Mouse (Mus musculus): ENCODE data around the gene Epb41l4b. TPM values are rescaled to one million over a fixed set of nuclear protein-coding genes. Genes with fewer than 3 reads are reported as not detected.
A peak's percentile ranks its signal among the peaks of the same experiment; 100 is the strongest.

Gene Epb41l4b
- polyA plus RNA-seq, 1 experiment from 2014 or later, result 3.1 TPM

DNA sequence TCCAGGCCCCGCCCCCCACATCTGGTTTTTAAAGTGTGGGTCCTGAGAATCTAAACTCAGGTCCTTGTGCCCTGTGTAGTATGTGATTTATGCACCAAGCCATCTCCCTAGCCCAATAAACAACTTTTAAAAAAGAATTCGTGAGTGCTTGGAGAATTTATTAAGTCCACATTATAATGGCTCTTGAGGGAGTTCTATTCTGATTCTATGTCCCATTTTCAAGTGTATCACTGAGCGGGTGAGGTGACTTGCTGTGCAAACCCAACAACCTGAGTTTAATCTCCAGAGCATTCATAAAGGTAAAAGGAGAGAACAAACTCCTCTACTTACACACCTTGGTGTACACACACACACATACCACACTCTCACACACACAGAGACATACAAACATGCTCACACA lies 25.4 kb upstream of the Epb41l4b start:
- Histone ChIP-seq H3K4me2 (no peak overlapping the region), H3K27ac (no peak overlapping the region), H3K4me1 (peaks cover 4% of the 10 kb centered on the region), H3K36me3 (no peaks in the 10 kb centered on the region), H3K27me3 (no peaks in the 10 kb centered on the region), H3K9me3 (no peaks in the 10 kb centered on the region), H3K9ac (no peak overlapping the region), H3K4me3 (no peak overlapping the region)
- 82% methylated on average over 3 of the region's 3 CpGs for WGBS
- ATAC-seq (ENCODE audit: insufficient number of reproducible peaks, insufficient read depth, low FRiP score, low TSS enrichment, low read depth), result no peak

DNA sequence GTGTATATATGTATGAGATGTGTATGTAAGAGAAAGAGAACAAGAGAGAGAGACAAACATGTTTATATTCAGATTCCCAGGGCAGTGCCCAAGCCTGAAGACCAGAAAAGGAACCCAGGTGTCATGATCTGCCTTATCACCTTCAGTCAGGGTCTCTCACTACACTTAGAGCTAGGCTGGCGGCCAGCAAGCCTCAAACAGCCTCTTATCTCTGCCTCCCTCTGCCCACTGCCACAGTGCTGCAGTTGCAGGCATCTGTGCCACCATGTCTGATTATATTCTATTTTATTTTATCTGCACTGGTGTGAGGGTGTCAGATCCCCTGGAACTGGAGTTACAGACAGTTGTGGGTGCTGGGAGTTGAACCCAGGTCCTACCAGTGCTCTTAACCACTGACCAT lies 25.0 kb upstream of the Epb41l4b start:
- H3K27me3 ChIP-seq, result no peaks in the 10 kb centered on the region
- H3K4me1 ChIP-seq, result peaks cover 5% of the 10 kb centered on the region
- H3K4me2 ChIP-seq, result no peak overlapping the region
- no peak overlapping the region for H3K4me3 ChIP-seq
- no peaks in the 10 kb centered on the region for H3K9me3 ChIP-seq
- WGBS, result 91% methylated on average over 1 of the region's 1 CpGs
- no peak overlapping the region for H3K9ac ChIP-seq
- no peaks in the 10 kb centered on the region for H3K36me3 ChIP-seq
- H3K27ac ChIP-seq, result no peak overlapping the region
- ATAC-seq (ENCODE audit: insufficient number of reproducible peaks, insufficient read depth, low FRiP score, low TSS enrichment, low read depth), result no peak

DNA sequence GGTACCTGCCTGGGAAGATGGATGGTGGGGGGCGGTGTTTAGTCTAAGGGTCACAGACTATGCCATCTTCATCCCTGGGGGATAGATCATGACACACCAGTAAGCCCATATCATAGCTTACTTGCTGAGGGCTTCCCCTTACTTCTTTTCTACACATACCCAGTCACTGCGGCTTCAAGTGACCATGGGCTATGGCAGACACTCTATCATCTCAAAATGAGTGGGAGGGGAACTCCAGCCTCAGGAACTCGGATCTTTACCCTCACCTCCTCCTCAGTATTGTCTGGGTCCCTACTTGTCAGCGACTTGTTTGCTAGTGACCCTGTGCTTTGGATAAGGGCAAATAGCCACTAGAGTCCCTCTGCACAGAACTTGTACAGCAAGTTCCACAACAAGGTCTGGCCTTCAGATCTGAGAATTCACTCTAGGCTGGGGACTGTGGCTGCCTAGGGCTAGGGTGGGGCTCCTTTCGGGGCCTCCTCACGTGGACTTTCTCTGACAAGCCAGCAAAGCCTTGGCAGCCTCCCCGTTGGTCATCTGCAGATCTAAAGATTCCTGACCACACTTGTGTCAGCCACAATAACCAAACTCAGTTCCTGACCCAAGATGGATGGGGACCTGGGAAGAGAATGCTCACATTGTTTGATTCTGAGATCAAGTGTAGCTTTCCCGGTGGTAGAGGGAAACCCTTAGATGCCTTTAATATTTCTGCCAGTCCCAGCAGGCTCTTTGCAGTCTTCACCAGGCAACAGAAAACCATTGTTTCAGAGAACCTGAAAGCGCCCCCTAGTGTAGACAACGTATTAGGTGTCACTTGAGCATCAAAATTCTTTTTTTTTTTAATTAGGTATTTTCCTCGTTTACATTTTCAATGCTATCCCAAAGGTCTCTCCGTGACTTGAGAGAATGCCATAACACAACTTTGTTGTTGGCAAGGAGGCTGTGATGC lies 24.0 kb upstream of the Epb41l4b start:
- H3K9ac ChIP-seq, result no peak overlapping the region
- H3K9me3 ChIP-seq, result no peaks in the 10 kb centered on the region
- no peaks in the 10 kb centered on the region for H3K27me3 ChIP-seq
- no peak for ATAC-seq (ENCODE audit: insufficient number of reproducible peaks, insufficient read depth, low FRiP score, low TSS enrichment, low read depth)
- WGBS, result 46% methylated on average over 12 of the region's 12 CpGs
- H3K4me1 ChIP-seq, result peaks cover 13% of the 10 kb centered on the region
- no peak overlapping the region for H3K4me3 ChIP-seq
- no peaks in the 10 kb centered on the region for H3K36me3 ChIP-seq
- H3K4me2 ChIP-seq, result no peak overlapping the region
- 0 out of 2 replicates have a peak overlapping the region, but pooled peaks have one; percentile 4 for H3K27ac ChIP-seq

DNA sequence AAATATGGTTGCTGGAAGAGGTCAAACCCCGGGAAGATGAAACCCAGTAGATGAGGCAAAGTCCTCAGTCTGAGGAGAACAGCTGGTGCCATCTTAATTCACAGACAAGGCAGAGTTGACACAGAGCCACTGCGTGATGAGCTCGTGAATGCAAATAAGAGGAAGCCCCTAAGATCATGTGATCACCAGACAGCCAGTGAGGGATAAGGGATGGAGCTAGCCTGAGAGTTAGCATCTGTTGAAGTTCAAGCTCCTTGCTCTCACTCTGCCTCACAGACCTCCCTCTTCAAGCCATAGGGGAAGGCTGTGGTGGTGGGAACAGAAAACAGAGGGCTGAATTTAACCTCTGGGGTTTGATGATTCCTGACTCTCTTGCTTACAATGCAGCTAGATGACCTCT lies 22.4 kb upstream of the Epb41l4b start:
- Histone ChIP-seq H3K36me3 (no peaks in the 10 kb centered on the region), H3K27ac (no peak overlapping the region), H3K4me3 (no peak overlapping the region), H3K9ac (no peak overlapping the region), H3K4me1 (peaks cover 13% of the 10 kb centered on the region), H3K4me2 (no peak overlapping the region), H3K9me3 (no peaks in the 10 kb centered on the region), H3K27me3 (no peaks in the 10 kb centered on the region)
- ATAC-seq (ENCODE audit: insufficient number of reproducible peaks, insufficient read depth, low FRiP score, low TSS enrichment, low read depth), result no peak
- WGBS, result 52% methylated on average over 3 of the region's 3 CpGs

DNA sequence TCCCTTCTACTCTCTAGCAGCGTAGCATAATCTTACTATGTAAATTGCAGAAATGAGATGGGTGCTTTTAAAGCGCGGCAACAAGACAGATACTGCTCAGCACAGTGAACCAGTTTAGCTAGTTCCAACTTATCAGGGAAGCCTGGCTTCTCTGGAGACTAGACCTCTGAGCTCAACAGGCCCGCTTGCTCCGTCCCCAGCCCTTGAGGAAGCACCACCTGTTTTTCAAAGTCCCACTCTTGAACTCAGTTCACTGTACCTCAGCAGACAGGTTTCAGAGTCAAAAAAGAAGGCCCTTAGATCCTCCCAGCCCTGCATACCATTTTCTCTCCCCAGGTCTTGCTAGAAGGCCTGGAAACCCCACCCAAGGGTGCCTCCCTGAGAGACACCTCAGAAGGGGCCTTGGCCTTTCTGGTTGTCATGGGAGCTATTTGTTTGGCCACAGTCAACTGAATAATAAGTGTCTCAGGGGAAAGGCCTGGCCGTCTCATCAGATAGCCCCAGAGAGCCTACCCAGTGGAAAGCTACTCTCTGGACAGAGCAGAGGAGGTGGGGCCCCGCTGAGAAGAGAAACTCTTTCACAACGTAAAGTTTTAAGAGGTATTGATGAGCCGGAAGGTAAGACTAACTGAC lies 21.5 kb upstream of the Epb41l4b start:
- Histone ChIP-seq H3K27ac (peak overlapping the region; percentile 22; the same call in 1 of the 2 replicates), H3K9ac (no peak overlapping the region), H3K4me1 (peaks cover 13% of the 10 kb centered on the region), H3K4me3 (no peak overlapping the region), H3K36me3 (no peaks in the 10 kb centered on the region), H3K4me2 (no peak overlapping the region), H3K9me3 (no peaks in the 10 kb centered on the region), H3K27me3 (no peaks in the 10 kb centered on the region)
- ATAC-seq (ENCODE audit: insufficient number of reproducible peaks, insufficient read depth, low FRiP score, low TSS enrichment, low read depth), result no peak
- WGBS, result 80% methylated on average over 9 of the region's 9 CpGs

DNA sequence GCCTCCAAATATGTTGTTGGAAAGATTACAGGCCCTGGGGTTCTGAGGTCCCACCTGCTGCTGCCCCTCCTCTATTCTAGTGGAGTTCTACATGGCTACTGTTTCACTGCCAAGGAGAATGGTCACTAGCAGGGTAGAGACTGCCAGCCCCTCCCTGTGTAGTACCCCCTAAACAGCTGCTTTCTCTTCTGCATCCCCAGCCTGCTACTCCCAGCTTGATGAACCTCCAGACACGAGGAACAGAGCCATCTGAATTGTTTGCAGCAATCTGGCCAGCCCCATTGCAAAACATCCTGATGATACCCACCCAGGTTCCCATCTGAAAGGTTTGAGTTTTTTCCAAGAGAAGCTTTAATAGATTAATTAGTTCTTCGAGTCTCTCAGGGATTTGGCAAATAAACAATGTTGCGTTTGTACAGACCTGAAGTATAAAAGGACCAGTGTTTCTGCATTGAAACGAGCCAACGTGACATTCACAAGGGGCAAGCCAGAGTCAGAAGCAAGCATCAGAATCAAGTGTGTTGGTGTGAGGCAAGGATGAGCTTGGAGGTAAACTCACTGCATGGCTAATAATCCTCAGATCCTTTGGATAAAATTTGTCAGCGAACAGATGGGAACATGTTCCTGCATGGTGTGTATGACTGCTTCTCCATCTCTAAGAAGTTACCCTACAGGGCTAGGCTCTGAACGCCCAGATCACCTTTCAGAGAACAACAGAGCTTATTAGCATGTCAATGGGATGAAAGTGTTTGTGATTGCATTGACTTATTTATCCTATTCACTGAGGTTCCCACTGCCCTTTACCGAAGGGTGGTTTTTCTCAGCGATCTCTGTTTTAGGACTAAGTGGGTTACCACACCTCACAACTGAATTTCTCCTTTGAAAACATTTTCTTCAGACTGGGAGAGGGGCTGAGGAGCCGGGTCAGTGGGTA lies 19.8 kb upstream of the Epb41l4b start:
- Histone ChIP-seq H3K27ac (peak overlapping the region; percentile 49; the same call in 1 of the 2 replicates), H3K9me3 (no peaks in the 10 kb centered on the region), H3K4me1 (peaks cover 13% of the 10 kb centered on the region), H3K4me2 (no peak overlapping the region), H3K4me3 (no peak overlapping the region), H3K9ac (no peak overlapping the region), H3K36me3 (no peaks in the 10 kb centered on the region), H3K27me3 (no peaks in the 10 kb centered on the region)
- WGBS, result 28% methylated on average over 10 of the region's 10 CpGs
- no peak for ATAC-seq (ENCODE audit: insufficient number of reproducible peaks, insufficient read depth, low FRiP score, low TSS enrichment, low read depth)

DNA sequence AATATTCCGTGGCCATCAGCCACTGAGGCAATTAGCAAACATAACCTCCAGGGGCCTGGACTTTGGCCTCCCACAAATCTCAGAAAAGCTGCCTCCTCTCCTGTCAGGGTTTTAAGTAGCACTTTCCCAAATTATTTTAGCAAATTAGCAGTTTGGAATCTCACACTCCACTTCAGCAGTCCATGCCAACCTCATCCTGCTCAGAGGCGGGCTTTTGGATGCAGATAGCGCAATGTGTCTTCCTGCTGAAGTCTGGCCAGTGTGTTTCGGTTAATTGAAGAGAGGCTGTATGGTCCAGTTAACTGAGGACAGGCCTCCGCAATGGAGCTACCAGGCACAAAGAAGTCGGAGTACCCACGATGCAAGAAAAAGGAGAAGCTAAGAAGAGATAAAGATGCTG lies 17.3 kb upstream of the Epb41l4b start:
- ATAC-seq (ENCODE audit: insufficient number of reproducible peaks, insufficient read depth, low FRiP score, low TSS enrichment, low read depth), result no peak
- H3K27me3 ChIP-seq, result no peaks in the 10 kb centered on the region
- H3K9ac ChIP-seq, result no peak overlapping the region
- peaks cover 24% of the 10 kb centered on the region for H3K4me1 ChIP-seq
- no peak overlapping the region for H3K27ac ChIP-seq
- H3K4me2 ChIP-seq, result no peak overlapping the region
- no peak overlapping the region for H3K4me3 ChIP-seq
- 83% methylated on average over 7 of the region's 7 CpGs for WGBS
- no peaks in the 10 kb centered on the region for H3K36me3 ChIP-seq
- H3K9me3 ChIP-seq, result no peaks in the 10 kb centered on the region

DNA sequence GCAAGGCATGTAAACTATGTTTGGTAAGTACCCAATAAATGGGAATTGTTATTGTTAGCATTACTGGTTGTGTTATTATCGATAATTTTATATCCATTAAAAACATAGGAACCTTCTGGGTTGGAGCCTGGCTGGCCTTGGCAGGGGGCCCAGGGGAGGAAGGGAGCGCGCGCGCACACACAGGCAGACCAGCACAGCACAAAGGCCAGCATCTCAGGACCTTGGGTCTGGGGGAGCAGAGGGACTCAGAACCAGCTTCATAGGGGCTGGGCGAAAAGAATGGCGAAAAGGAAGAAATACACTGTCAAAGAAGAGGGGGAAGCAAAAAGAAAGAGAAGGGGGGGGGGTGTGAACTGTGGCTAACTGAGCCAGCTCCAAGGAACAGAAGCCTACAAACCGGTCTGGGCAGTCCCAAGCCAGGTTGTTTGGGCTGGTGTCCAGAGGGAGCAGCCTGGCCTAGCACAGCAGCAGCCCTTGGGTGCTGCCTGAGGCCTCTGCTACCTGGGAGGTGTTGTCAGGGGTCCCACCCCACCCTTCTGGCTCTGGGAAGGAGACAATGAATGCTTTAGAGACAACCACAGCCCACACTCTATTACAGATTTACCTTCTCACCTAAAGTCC lies 13.4 kb upstream of the Epb41l4b start:
- ATAC-seq (ENCODE audit: insufficient number of reproducible peaks, insufficient read depth, low FRiP score, low TSS enrichment, low read depth), result no peak
- H3K4me1 ChIP-seq, result peaks cover 34% of the 10 kb centered on the region
- 72% methylated on average over 8 of the region's 8 CpGs for WGBS
- no peak overlapping the region for H3K4me2 ChIP-seq
- no peaks in the 10 kb centered on the region for H3K9me3 ChIP-seq
- no peak overlapping the region for H3K4me3 ChIP-seq
- H3K27ac ChIP-seq, result peak overlapping the region; percentile 24; the same call in 1 of the 2 replicates
- no peaks in the 10 kb centered on the region for H3K27me3 ChIP-seq
- H3K36me3 ChIP-seq, result no peaks in the 10 kb centered on the region
- no peak overlapping the region for H3K9ac ChIP-seq

DNA sequence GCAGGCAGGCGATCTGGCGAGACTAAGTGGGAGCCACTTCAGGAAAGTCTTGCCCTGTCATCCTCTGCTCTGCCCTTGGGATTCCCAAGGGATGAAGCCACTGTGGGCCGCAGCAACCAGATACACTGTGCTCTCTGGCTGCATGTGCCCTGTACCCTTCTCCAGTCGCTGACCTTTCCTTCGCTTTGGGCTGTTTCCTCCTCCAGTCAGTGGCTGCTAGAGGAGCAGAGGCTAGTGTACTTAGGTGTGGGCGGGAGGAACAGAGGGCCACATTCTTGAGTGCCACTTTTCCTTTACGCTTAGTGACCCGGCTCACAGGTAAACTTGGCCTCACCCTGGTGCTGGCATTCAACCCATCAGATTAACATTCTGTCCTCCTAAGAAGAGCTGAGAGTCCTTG lies 10.6 kb upstream of the Epb41l4b start:
- Histone ChIP-seq H3K27me3 (no peaks in the 10 kb centered on the region), H3K4me3 (no peak overlapping the region; the same call in 1 of the 2 replicates), H3K4me2 (peak overlapping the region; percentile 44), H3K27ac (peak overlapping the region; percentile 86), H3K9me3 (no peaks in the 10 kb centered on the region), H3K4me1 (peaks cover 34% of the 10 kb centered on the region), H3K36me3 (no peaks in the 10 kb centered on the region), H3K9ac (peak overlapping the region; percentile 51)
- 34% methylated on average over 8 of the region's 8 CpGs for whole genome bisulfite sequencing
- no peak for ATAC-seq (ENCODE audit: insufficient number of reproducible peaks, insufficient read depth, low FRiP score, low TSS enrichment, low read depth)

DNA sequence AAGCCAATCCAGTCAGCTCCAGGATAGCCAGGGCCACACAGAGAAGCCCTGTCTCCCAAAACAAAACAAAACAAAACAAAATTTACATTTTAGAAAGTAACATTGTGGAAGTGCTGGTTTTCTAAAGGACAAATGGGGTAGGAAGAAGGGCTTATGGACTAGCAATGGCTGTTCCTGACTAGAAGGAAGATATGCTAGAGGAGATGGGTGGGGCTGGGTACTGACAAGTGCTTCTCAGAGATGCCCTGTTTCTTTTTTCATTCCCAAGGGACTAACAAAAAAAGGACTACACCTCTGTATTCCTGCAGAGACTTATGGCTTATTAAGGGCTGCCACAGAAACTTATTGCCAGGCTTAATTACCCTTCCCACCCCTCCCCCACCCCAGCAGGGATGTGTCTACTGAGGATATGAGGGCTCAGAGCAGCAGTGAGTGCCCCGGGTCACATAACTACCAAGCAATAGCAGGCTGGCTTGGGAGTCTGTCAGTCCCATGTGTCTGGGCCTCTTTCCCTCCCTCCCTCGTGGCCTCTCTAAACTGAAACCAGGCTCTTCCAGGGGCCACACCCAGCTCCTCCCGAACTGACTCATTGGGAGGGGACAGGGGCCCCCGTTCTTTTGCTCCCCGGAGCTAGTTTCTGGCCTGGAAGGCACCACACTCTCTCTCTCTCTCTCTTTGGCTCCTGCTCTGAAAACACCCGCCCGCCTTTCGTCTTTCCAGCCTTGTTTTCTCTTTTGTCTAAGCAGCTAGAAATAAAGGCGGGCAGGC lies 10.0 kb upstream of the Epb41l4b start:
- no peaks in the 10 kb centered on the region for H3K9me3 ChIP-seq
- H3K27me3 ChIP-seq, result no peaks in the 10 kb centered on the region
- WGBS, result 5% methylated on average over 9 of the region's 9 CpGs
- peaks cover 34% of the 10 kb centered on the region for H3K4me1 ChIP-seq
- no peak overlapping the region; the same call in 1 of the 2 replicates for H3K4me3 ChIP-seq
- H3K36me3 ChIP-seq, result no peaks in the 10 kb centered on the region
- H3K27ac ChIP-seq, result peak overlapping the region; percentile 86
- peak overlapping the region; percentile 51 for H3K9ac ChIP-seq
- ATAC-seq (ENCODE audit: insufficient number of reproducible peaks, insufficient read depth, low FRiP score, low TSS enrichment, low read depth), result peak; percentile 64; the same call in 1 of the 2 replicates
- peak overlapping the region; percentile 44 for H3K4me2 ChIP-seq

Measured in embryonic facial prominence, embryonic 13.5 days (tissue).